Mouse (Mus musculus) fat pad, adult 2 months (tissue): ENCODE measurements around the gene Neurl1a.

Source experiments
- DNase-seq: peaks from one replicate; pipeline ENCODE4 v3.0.0-alpha.2; 2011; ENCODE audit warnings: low read depth, low spot score; ENCODE audit errors: extremely low read depth

Gene Neurl1a

GRCm38 (mm10) chr19:47279788-47280532 is 101.3 kb downstream of the Neurl1a start:
- DNase-seq: no peak

DNA sequence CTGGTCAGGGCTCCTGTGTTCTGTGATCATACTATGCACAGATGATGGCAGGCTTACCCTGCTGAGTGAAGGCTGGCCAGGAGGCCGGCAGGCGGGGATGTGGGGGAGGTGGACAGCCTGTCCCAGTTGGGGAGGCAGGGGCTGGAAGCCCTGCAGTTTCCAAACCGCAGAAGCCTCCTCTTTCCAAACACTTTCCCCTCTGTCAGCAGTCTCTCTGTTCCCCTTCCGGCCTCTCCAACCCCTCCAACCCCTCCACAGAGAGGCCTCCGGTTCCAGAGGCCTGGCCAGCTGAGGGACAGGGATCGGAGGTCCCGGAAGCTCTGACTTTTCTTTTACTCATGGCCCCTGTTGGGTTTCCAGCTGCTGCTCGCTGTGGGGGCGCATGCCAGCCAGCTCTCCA is 102.3 kb downstream of the Neurl1a start:
- no peak for DNase-seq

DNA sequence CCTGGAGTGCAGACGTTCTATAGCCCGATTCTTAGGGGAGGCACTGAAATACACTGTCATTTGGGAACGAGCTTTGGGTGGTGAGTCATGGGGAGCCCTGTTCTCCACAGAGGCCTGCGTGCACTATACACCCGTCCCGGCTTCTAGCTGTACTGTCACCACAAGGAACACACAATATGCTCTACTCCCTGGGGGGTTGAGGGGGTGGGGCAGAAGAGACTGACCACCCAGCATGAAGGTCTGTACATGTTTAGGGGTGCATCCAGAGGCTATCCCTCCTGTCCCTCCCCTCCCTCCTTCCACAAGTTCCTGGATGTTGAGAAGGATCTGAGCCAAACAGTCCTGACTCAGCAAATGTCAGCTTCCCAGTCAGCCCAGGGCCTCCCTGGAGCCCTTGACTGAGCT is 103.4 kb downstream of the Neurl1a start:
- DNase-seq: no peak

GRCm38 (mm10) chr19:47282688-47283215 is 104.1 kb downstream of the Neurl1a start:
- no peak for DNase-seq

GRCm38 (mm10) chr19:47285581-47285980 is 107.0 kb downstream of the Neurl1a start:
- DNase-seq: no peak

GRCm38 (mm10) chr19:47286886-47287450 is 108.3 kb downstream of the Neurl1a start:
- no peak for DNase-seq

- DNase-seq: no peak
These were observed 112.9 kb downstream of the Neurl1a start for GRCm38 (mm10) chr19:47291307-47292080.

- no peak for DNase-seq
These were observed 113.9 kb downstream of the Neurl1a start for GRCm38 (mm10) chr19:47292451-47292951.

DNA sequence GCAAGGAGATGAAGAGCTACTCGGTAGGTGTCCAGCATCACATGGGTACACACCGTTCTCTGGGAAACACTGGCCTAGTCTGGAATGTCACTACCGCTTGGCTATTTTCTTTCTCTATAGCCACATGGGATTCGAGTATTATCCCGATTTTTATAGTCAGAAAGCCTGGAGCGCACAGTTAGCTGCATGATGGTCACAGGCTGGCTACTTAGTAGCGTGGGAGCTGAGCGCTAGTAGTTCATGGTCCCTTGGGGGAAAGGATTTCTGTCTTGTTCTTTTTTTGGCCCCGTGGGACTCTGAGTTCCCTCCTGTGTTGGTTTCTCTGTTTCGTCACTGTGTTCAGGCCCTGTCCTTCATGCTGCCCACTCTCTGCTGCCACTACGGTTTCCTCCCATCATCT is 119.5 kb downstream of the Neurl1a start:
- DNase-seq: no peak

- no peak for DNase-seq
These were observed 122.9 kb downstream of the Neurl1a start for GRCm38 (mm10) chr19:47301303-47302190.

DNA sequence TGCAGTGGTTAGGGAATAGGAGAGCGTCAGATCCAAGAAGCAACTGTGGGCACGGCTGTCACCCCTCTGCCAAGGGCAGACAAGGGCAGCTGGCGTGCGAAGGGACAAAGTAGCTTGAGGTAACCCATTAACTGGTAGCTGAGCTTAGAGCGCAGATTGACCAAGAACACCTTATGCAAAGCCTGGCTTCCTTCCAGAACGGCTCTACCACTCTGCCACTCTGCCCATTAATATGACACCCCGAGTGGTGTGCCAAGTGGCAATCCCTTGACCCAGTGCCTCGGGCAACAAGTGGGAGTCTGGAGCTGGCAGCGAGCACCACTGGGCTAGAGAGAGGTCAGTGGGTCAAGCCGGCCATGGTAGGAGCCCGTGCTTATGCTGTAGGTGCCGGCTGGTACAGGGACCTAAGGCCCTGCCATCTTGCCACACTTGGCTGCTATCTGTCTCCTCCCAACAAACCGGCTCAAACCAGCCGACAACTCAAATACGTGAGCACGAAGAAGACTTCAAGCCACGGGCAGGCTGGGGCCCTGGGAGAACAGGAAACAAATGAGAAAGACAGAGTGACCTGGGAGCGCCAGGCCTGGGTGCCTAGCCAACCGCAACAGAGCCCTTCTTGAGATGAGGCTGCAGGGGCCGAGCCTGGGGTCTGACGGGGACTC is 123.7 kb downstream of the Neurl1a start:
- peak; percentile 97 for DNase-seq

DNA sequence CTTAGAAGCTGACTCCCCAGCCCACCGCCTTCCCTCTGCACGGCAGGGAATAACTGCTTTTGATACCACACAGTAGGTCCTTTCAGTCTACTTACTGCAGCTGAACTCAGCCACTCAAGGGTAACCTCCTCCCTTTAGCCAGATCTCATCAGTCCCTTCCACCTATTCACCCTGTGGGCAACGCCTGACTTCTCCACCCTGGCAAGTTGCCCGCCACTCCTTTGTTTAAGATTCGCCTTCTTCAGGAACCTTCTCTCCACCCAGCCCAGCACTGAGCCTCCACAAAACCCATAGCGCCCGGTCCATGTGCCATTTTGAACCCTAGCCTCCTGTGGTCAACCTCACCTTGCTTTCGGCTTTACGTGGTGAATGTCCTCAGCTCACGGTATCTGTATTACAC is 124.5 kb downstream of the Neurl1a start:
- DNase-seq: no peak

GRCm38 (mm10) chr19:47304170-47304745 is 125.6 kb downstream of the Neurl1a start:
- no peak for DNase-seq

DNA sequence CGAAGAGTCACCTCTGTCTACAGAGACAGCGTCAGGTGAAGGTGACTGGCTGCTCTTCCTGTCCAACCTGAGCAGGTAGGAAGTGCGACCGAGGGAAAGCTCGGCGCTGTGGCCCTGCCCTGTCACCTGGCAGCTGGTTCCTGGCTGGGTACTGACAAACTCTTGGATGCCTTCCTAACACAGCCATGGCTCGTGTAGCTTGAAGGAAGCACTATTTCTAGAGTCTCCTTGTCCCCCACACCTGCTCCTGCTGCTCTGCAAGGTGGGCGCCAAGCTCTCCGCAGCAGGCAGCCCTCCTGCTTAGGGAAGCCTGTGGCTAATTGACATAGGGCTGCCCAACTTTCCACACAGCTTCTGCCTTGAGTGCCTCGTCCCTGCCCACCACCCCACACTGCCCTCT is 126.8 kb downstream of the Neurl1a start:
- no peak for DNase-seq

GRCm38 (mm10) chr19:47306128-47306916 is 127.7 kb downstream of the Neurl1a start:
- DNase-seq: no peak

GRCm38 (mm10) chr19:47306917-47307315 is 128.3 kb downstream of the Neurl1a start:
- peak; percentile 100 for DNase-seq
